Mouse (Mus musculus) neural tube, embryonic 15.5 days (tissue): ENCODE measurements at regions not wholly inside any gene's neighbourhood (a gene's known extent, or its start where the extent isn't known, plus 50 kb on each side); places are given as distances from the start of the nearest gene placed in this dataset.
A peak's percentile ranks its signal among the peaks of the same experiment; 100 is the strongest.

Experiments
- ATAC-seq: fragments of 200-750 bp; cut with Nextera tagmentation; 2 replicates; pipeline ENCODE4 v1.8.0; 2017; ENCODE audit warnings: mild to moderate bottlenecking, moderate TSS enrichment, moderate library complexity; ENCODE audit not compliant: low FRiP score
- H3K27ac ChIP-seq: fragments of 300-500 bp; sonication (generic); replicated peaks from 2 replicates; pipeline ENCODE4 v1.5.1; 2015; ENCODE audit warnings: mild to moderate bottlenecking, inconsistent platforms
- H3K27me3 ChIP-seq: fragments of 300-500 bp; sonication (generic); replicated peaks from 2 replicates; pipeline ENCODE4 v1.6.1; 2015; ENCODE audit warnings: inconsistent platforms
- H3K36me3 ChIP-seq: fragments of 300-500 bp; sonication (generic); 2 replicates; pipeline ENCODE4 v1.6.1; 2015; ENCODE audit warnings: inconsistent platforms
- H3K4me1 ChIP-seq: fragments of 300-500 bp; sonication (generic); 2 replicates; pipeline ENCODE4 v1.6.1; 2015; ENCODE audit warnings: inconsistent platforms
- H3K4me2 ChIP-seq: fragments of 300-500 bp; sonication (generic); 2 replicates; pipeline ENCODE4 v1.6.1; 2015; ENCODE audit warnings: inconsistent platforms, mild to moderate bottlenecking, moderate library complexity
- H3K4me3 ChIP-seq: fragments of 300-500 bp; sonication (generic); replicated peaks from 2 replicates; pipeline ENCODE4 v1.5.1; 2015; ENCODE audit warnings: mild to moderate bottlenecking, inconsistent platforms
- H3K9ac ChIP-seq: fragments of 300-500 bp; sonication (generic); replicated peaks from 2 replicates; pipeline ENCODE4 v1.6.1; 2015; ENCODE audit warnings: mild to moderate bottlenecking, inconsistent platforms
- H3K9me3 ChIP-seq: fragments of 300-500 bp; sonication (generic); replicated peaks from 2 replicates; pipeline ENCODE4 v1.6.1; 2016; ENCODE audit warnings: inconsistent platforms
- WGBS: fragments of 180-500 bp; shearing (Covaris S2); methylation state at CpG from one replicate; pipeline ENCODE4 v1.1.7; 2015; ENCODE audit warnings: mixed read lengths; 5-methylcytosine and 5-hydroxymethylcytosine counted together

DNA sequence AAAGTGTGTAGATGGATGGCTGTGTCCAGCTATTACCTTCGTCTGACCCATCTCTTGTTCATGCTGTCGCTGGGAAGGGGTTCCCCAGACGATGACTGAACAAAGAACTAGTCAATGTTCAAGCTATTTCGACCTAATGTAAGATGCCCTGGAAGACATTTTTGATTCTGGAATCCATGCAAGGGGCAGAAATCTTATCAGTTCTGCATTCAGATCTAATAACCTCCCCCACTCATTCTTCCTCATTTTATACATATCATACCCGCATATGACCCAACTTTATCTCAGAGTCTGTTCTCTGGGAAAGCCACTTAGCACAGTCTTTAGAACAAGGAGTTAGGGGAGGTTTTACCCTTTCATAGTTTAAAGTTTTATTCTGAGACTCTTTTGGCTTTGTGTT lies 52.2 kb upstream of the 2310009B15Rik start:
- 0 out of 2 replicates have a peak, but pooled peaks cover 4% of the 10 kb centered on the region for H3K4me1 ChIP-seq
- H3K9ac ChIP-seq: no peak overlapping the region
- WGBS: 79% methylated on average over 5 of the region's 5 CpGs
- no peak overlapping the region for H3K4me3 ChIP-seq
- no peaks in the 10 kb centered on the region for H3K27me3 ChIP-seq
- H3K9me3 ChIP-seq: no peaks in the 10 kb centered on the region
- no peak overlapping the region for H3K27ac ChIP-seq
- no peak for ATAC-seq
- H3K4me2 ChIP-seq: no peak overlapping the region
- H3K36me3 ChIP-seq: no peaks in the 10 kb centered on the region

DNA sequence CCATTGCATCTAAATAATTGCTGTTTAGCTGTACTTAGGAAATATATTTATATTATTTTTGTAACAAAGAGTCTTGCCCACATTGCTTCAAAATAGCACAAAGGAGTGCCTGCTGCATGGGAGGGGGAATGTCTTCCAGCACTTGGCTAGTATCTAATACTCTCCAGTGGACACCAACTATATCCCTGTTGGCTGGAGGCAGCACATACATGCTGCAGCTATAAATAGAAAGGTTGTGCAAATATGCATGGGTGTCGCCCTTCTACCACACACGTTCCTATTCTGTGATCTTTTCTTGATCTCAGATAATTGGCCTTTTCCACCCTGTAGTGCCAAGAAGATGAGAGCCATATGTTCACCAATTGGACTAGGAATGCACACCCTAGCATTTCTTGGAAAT lies 53.0 kb upstream of the 2310009B15Rik start:
- 0 out of 2 replicates have a peak, but pooled peaks cover 4% of the 10 kb centered on the region for H3K4me1 ChIP-seq
- ATAC-seq: no peak
- no peak overlapping the region for H3K9ac ChIP-seq
- H3K4me2 ChIP-seq: no peak overlapping the region
- no peaks in the 10 kb centered on the region for H3K36me3 ChIP-seq
- H3K4me3 ChIP-seq: no peak overlapping the region
- H3K27ac ChIP-seq: no peak overlapping the region
- no peaks in the 10 kb centered on the region for H3K27me3 ChIP-seq
- no peaks in the 10 kb centered on the region for H3K9me3 ChIP-seq
- WGBS: 74% methylated on average over 2 of the region's 2 CpGs

DNA sequence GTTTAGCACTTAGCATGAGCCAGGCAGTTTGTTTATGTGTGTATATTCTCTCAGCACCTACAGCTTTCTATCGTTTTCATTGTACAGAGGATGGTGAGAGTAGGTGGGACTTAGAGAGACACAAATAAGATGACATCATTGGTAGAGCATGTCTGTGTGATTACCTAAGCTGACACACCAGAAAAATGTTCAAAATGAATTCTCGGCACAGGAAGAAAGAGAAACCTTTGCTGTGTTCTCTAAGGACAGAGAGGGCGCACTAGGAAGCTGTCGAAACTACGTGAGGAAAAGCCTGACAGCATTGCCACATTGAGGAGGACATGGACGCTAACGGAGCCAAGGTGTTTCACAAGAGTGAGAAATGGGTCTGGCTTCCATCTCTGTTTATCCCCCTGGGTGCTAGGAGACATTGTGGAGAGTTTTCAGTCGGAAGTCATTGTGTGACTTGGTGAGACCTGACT lies 51.0 kb upstream of the Dennd1b start:
- no peak overlapping the region for H3K27ac ChIP-seq
- WGBS: 61% methylated on average over 8 of the region's 8 CpGs
- H3K9ac ChIP-seq: no peak overlapping the region
- H3K4me2 ChIP-seq: no peak overlapping the region
- H3K36me3 ChIP-seq: no peaks in the 10 kb centered on the region
- ATAC-seq: no peak
- H3K9me3 ChIP-seq: no peaks in the 10 kb centered on the region
- H3K4me3 ChIP-seq: no peak overlapping the region
- no peaks in the 10 kb centered on the region for H3K27me3 ChIP-seq
- 0 out of 2 replicates have a peak, but pooled peaks cover 4% of the 10 kb centered on the region for H3K4me1 ChIP-seq

DNA sequence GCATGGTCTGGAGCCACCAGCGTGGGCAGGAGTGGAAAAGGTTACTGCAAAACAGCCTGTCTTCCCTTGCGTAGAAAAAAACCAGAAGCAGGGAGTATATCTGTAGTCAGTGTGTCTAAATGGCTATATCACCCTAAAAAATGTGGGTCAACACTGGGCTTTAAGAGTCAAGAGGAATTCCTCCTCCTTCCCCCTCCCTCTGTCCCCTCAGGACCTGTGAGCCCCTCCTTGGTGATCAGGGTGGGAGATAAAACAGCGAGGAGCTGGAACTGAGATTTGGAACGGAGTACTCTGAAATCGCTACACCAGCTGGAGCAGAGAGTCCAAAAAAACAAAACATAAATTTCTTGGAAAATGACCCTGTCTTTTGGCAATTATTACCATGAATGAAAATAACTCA lies 50.3 kb upstream of the Dennd1b start:
- H3K9ac ChIP-seq: no peak overlapping the region
- no peaks in the 10 kb centered on the region for H3K36me3 ChIP-seq
- H3K9me3 ChIP-seq: no peaks in the 10 kb centered on the region
- 0 out of 2 replicates have a peak, but pooled peaks cover 4% of the 10 kb centered on the region for H3K4me1 ChIP-seq
- 53% methylated on average over 5 of the region's 5 CpGs for WGBS
- no peak overlapping the region for H3K4me3 ChIP-seq
- no peak for ATAC-seq
- no peaks in the 10 kb centered on the region for H3K27me3 ChIP-seq
- H3K27ac ChIP-seq: no peak overlapping the region
- H3K4me2 ChIP-seq: peak overlapping the region; percentile 13

DNA sequence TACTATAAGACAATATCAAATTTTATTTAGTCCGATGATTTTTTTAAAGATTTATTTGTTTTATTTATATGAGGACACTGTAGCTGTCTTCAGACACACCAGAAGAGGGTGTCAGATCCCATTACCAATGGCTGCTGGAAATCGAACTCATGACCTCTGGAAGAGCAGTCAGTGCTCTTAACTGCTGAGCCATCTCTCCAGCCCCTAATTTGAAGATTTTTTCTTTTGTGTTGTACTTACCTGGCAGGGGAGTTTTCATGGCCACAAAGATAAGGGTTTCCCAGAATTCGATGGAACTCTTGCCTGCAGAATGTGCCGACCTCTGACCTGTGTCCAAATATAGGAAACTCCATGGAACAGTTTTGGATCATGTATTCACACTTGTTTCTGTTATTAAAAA lies 49.8 kb upstream of the Dennd1b start:
- Histone ChIP-seq H3K9me3 (no peaks in the 10 kb centered on the region), H3K4me2 (no peak overlapping the region), H3K9ac (no peak overlapping the region), H3K4me1 (0 out of 2 replicates have a peak, but pooled peaks cover 4% of the 10 kb centered on the region), H3K4me3 (no peak overlapping the region), H3K36me3 (no peaks in the 10 kb centered on the region), H3K27me3 (no peaks in the 10 kb centered on the region), H3K27ac (no peak overlapping the region)
- WGBS: 90% methylated on average over 4 of the region's 4 CpGs
- ATAC-seq: no peak
